Mouse (Mus musculus) frontal cortex, postnatal 10 days (tissue): ENCODE measurements at regions not wholly inside any gene's neighbourhood (a gene's known extent, or its start where the extent isn't known, plus 50 kb on each side); places are given as distances from the start of the nearest gene placed in this dataset.
A peak's percentile ranks its signal among the peaks of the same experiment; 100 is the strongest.

Experiments
- DNase-seq, 2 experiments: peaks; one replicate each; pipeline ENCODE4 v3.0.0; 2022; ENCODE audit warnings: low spot score in 2 of 2, mixed read lengths in 1 of 2

GRCm38 (mm10) chr14:105783428-105783827 is 113.2 kb downstream of the Spry2 start:
- DNase-seq = no peak

GRCm38 (mm10) chr14:105779760-105780159 is 116.9 kb downstream of the Spry2 start:
- DNase-seq = no peak

- DNase-seq = peak in 1 of 2 experiments; percentile 12
Observed at GRCm38 (mm10) chr14:105779349-105779748, 117.3 kb downstream of the Spry2 start.

- no peak for DNase-seq
Observed at GRCm38 (mm10) chr14:105773674-105774073, 122.9 kb downstream of the Spry2 start.

GRCm38 (mm10) chr14:105767100-105767499 is 129.5 kb downstream of the Spry2 start:
- DNase-seq = no peak

GRCm38 (mm10) chr14:105752509-105753375 is 143.9 kb downstream of the Spry2 start:
- no peak for DNase-seq

GRCm38 (mm10) chr14:105751762-105752161 is 144.9 kb downstream of the Spry2 start:
- no peak for DNase-seq

- no peak for DNase-seq
Observed at GRCm38 (mm10) chr14:105744578-105744977, 152.0 kb downstream of the Spry2 start.

GRCm38 (mm10) chr14:105744125-105744524 is 152.5 kb downstream of the Spry2 start:
- DNase-seq = no peak

GRCm38 (mm10) chr14:105740889-105741288 is 155.7 kb downstream of the Spry2 start:
- DNase-seq = no peak

GRCm38 (mm10) chr14:105738568-105738967 is 158.1 kb downstream of the Spry2 start:
- no peak for DNase-seq

- no peak for DNase-seq
Observed at GRCm38 (mm10) chr14:105736352-105736751, 160.3 kb downstream of the Spry2 start.

- no peak for DNase-seq
Observed at GRCm38 (mm10) chr14:105734291-105734690, 162.3 kb downstream of the Spry2 start.

- DNase-seq = no peak
Observed at GRCm38 (mm10) chr14:105733013-105733728, 163.4 kb downstream of the Spry2 start.

GRCm38 (mm10) chr14:105732221-105733012 is 164.2 kb downstream of the Spry2 start:
- DNase-seq = peak; percentile 69 to 83

- DNase-seq = no peak
Observed at GRCm38 (mm10) chr14:105730786-105731185, 165.8 kb downstream of the Spry2 start.

GRCm38 (mm10) chr14:105728841-105729240 is 167.8 kb downstream of the Spry2 start:
- DNase-seq = no peak

- DNase-seq = no peak
Observed at GRCm38 (mm10) chr14:105725741-105726140, 170.9 kb downstream of the Spry2 start.

- no peak for DNase-seq
Observed at GRCm38 (mm10) chr14:105722923-105723322, 173.7 kb downstream of the Spry2 start.

GRCm38 (mm10) chr14:105721576-105721975 is 175.0 kb downstream of the Spry2 start:
- DNase-seq = no peak

- DNase-seq = no peak
Observed at GRCm38 (mm10) chr14:105720816-105721510, 175.7 kb downstream of the Spry2 start.
